Mouse (Mus musculus) bone marrow macrophage, adult 2 months (primary cell): ENCODE data around the gene Zbed4. TPM values are rescaled to one million over a fixed set of nuclear protein-coding genes. Genes with fewer than 3 reads are reported as not detected.
"Not testable (repeated sequence)": the region's sequence is repeated elsewhere in the genome, so short reads cannot be mapped to it uniquely, and the experiment has no call there.

Experiments used
- H3K27ac ChIP-seq: 2 replicates; pipeline ENCODE4 v1.5.1; 2012; ENCODE audit warnings: low read depth, low read length; ENCODE audit not compliant: insufficient read depth
- H3K4me1 ChIP-seq: 2 replicates; pipeline ENCODE4 v1.6.1; 2012; ENCODE audit warnings: low read length; ENCODE audit not compliant: control insufficient read depth, insufficient read depth
- H3K4me3 ChIP-seq: 2 replicates; pipeline ENCODE4 v1.5.1; 2012; ENCODE audit warnings: mild to moderate bottlenecking, low read length, moderate library complexity; ENCODE audit not compliant: insufficient read depth
- CTCF ChIP-seq: IDR thresholded peaks from 2 replicates; pipeline ENCODE4 v1.5.1; 2012; ENCODE audit warnings: low read depth, mild to moderate bottlenecking, low read length, moderate library complexity
- POLR2A ChIP-seq: IDR thresholded peaks from 2 replicates; pipeline ENCODE4 v1.6.1; 2012; ENCODE audit warnings: mild to moderate bottlenecking, low read depth, low read length, borderline replicate concordance
- polyA plus RNA-seq: library from polyadenylated mRNA; stranded (reverse); fragments of >200 nt; gene quantifications from 2 replicates; pipeline ENCODE4 v1.2.4, GENCODE M21; 2012; ENCODE audit not compliant: missing spikeins, insufficient read depth, insufficient read length

Gene Zbed4
- polyA plus RNA-seq = 18.1 and 20.5 TPM in 2 replicates

- Histone ChIP-seq H3K4me1 (peaks cover 20% of the 10 kb centered on the region), H3K4me3 (peak within 1 kb of the TSS; percentile 96), H3K27ac (peak within 1 kb of the TSS; percentile 83)
- TF ChIP-seq CTCF = no peak
These were observed at the start of gene Zbed4 for GRCm38 (mm10) chr15:88751564-88752402. Zbed4 (plus strand) TSS chr15:88751660.

GRCm38 (mm10) chr15:88702501-88702900 is 49.0 kb upstream of the Zbed4 start:
- Histone ChIP-seq H3K4me3 (no peak overlapping the region), H3K4me1 (no peaks in the 10 kb centered on the region), H3K27ac (no peak overlapping the region)
- TF ChIP-seq CTCF = no peak
- no peak for TF ChIP-seq POLR2A

GRCm38 (mm10) chr15:88704284-88704683 is 47.2 kb upstream of the Zbed4 start:
- Histone ChIP-seq H3K4me3 (no peak overlapping the region), H3K27ac (no peak overlapping the region), H3K4me1 (no peaks in the 10 kb centered on the region)
- TF ChIP-seq POLR2A (no peak), CTCF (no peak)

- H3K4me1 ChIP-seq = no peaks in the 10 kb centered on the region
- TF ChIP-seq POLR2A (no peak), CTCF (no peak)
- H3K4me3 ChIP-seq = no peak overlapping the region
- H3K27ac ChIP-seq = no peak overlapping the region
These were observed 45.1 kb upstream of the Zbed4 start for GRCm38 (mm10) chr15:88706320-88706719.

GRCm38 (mm10) chr15:88706987-88707386 is 44.5 kb upstream of the Zbed4 start:
- H3K4me1 ChIP-seq, H3K27ac ChIP-seq, H3K4me3 ChIP-seq: not testable (repeated sequence)

GRCm38 (mm10) chr15:88708204-88708603 is 43.3 kb upstream of the Zbed4 start:
- Histone ChIP-seq H3K27ac (no peak overlapping the region), H3K4me1 (no peaks in the 10 kb centered on the region), H3K4me3 (no peak overlapping the region)
- TF ChIP-seq POLR2A = no peak
- TF ChIP-seq CTCF = no peak

- Histone ChIP-seq H3K27ac (no peak overlapping the region), H3K4me3 (no peak overlapping the region), H3K4me1 (no peaks in the 10 kb centered on the region; the same call in 1 of the 2 replicates)
- TF ChIP-seq POLR2A (no peak), CTCF (no peak)
These were observed 42.6 kb upstream of the Zbed4 start for GRCm38 (mm10) chr15:88708657-88709511.

- peaks cover 3% of the 10 kb centered on the region; the same call in 1 of the 2 replicates for H3K4me1 ChIP-seq
- no peak overlapping the region for H3K4me3 ChIP-seq
- no peak for TF ChIP-seq CTCF
- no peak for TF ChIP-seq POLR2A
- H3K27ac ChIP-seq = no peak overlapping the region
These were observed 41.6 kb upstream of the Zbed4 start for GRCm38 (mm10) chr15:88709878-88710277.

- peaks cover 14% of the 10 kb centered on the region for H3K4me1 ChIP-seq
- no peak overlapping the region for H3K4me3 ChIP-seq
- TF ChIP-seq POLR2A (no peak), CTCF (no peak)
- no peak overlapping the region for H3K27ac ChIP-seq
These were observed 39.0 kb upstream of the Zbed4 start for GRCm38 (mm10) chr15:88712501-88712900.

- Histone ChIP-seq H3K27ac (no peak overlapping the region), H3K4me3 (no peak overlapping the region), H3K4me1 (peaks cover 14% of the 10 kb centered on the region)
- no peak for TF ChIP-seq POLR2A
- no peak for TF ChIP-seq CTCF
These were observed 37.4 kb upstream of the Zbed4 start for GRCm38 (mm10) chr15:88714021-88714589.
